Mouse (Mus musculus): ENCODE measurements around the gene Ncoa5.

DNA sequence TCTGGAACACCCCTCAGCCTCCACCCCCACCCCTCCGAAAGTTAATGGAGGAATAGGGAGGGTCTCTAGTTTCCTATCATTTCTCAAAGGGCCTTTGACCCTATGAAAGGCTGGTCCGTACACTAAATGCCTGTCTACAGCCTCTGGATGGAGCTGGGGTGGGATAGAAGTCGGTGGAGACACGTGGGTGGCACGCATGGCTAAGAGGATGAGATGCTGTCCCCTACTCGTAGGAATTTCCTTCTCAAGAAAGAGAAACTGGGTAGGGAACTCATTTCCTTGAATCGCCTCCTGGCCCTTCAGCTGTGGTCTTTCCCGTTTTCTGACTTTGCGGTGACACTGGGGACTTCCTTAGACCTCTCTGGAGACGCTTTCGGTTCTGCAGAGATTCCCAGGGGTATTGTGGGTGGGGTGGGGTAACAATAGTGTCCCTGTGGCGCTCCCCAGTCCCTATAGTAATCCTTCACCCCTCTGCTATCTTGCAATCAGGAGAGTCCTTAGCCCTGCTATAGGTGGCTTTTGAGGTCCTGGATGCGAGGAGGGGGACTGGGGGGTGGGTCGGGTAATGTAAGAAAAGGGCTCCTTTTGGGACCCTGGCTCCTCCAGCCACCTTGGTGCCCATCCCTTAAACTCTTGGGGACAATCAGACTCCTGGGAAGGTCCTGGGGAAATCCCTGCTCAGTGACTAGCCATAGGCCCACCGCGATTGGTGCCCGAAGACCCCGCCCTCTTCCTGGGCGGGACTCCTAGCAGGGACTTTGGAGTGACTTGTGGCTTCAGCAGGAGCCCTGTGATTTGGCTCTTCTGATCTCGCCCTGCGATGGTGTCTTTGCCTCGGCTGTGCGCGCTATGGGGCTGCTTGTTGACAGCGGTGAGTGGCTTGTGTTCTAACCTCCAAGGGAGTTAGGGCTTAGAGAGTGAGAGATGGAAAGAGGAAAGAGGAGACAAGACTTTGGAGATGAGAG lies 20.5 kb upstream of the Ncoa5 start, which contains the start of gene Cd40:
- 0 out of 2 replicates have a peak, but pooled peaks have one; percentile 13 for TF ChIP-seq POLR2A (IDR thresholded peaks at IDR 0.05; ENCODE audit: extremely low read depth, insufficient read depth, low read length)
- TF ChIP-seq CTCF (IDR thresholded peaks at IDR 0.05; ENCODE audit: low read depth, low read length) = no peak

Data from liver, adult 2 months (tissue).